Mouse (Mus musculus) liver, adult 2 months (tissue): ENCODE results near the gene Gm2696.

ENCODE experiments used
- CTCF ChIP-seq: fragments of 200-500 bp; IDR thresholded peaks from 2 replicates; pipeline ENCODE4 v1.5.1; 2011; ENCODE audit warnings: low read depth, low read length, control low read depth
- POLR2A ChIP-seq: fragments of 200-500 bp; IDR thresholded peaks from 2 replicates; pipeline ENCODE4 v1.6.1; 2011; ENCODE audit warnings: low read length, control low read depth; ENCODE audit not compliant: insufficient read depth; ENCODE audit errors: extremely low read depth

- TF ChIP-seq POLR2A (no peak), CTCF (no peak)
Measured at GRCm38 (mm10) chr10:77864762-77865143, 50.3 kb downstream of the Gm2696 start.
